Mouse (Mus musculus) midbrain, embryonic 11.5 days (tissue): Measurements from ENCODE around the gene Myh10. TPM values are rescaled to one million over a fixed set of nuclear protein-coding genes. Genes with fewer than 3 reads are reported as not detected.

Experiments used
- ATAC-seq: fragments of 200-750 bp; cut with Nextera tagmentation; 2 replicates; pipeline ENCODE4 v1.8.0; 2017; ENCODE audit warnings: moderate TSS enrichment, moderate library complexity; ENCODE audit not compliant: low FRiP score
- DNase-seq: peaks from one replicate; pipeline ENCODE4 v3.0.0; 2015; ENCODE audit warnings: low spot score; ENCODE audit errors: missing footprints
- H3K27ac ChIP-seq: fragments of 300-500 bp; sonication (generic); 2 replicates; pipeline ENCODE4 v1.5.1; 2014; ENCODE audit warnings: low read depth, low read length
- H3K27me3 ChIP-seq: fragments of 300-500 bp; sonication (generic); 2 replicates; pipeline ENCODE4 v1.6.1; 2014; ENCODE audit warnings: mild to moderate bottlenecking, low read length, moderate library complexity, mixed read lengths; ENCODE audit not compliant: control insufficient read depth, insufficient read depth
- H3K36me3 ChIP-seq: fragments of 300-500 bp; sonication (generic); 2 replicates; pipeline ENCODE4 v1.6.1; 2014; ENCODE audit warnings: mild to moderate bottlenecking, low read length, moderate library complexity, mixed read lengths; ENCODE audit not compliant: control insufficient read depth, insufficient read depth
- H3K4me1 ChIP-seq: fragments of 300-500 bp; sonication (generic); 2 replicates; pipeline ENCODE4 v1.6.1; 2014; ENCODE audit warnings: low read length; ENCODE audit not compliant: control insufficient read depth, insufficient read depth
- H3K4me2 ChIP-seq: fragments of 300-500 bp; sonication (generic); 2 replicates; pipeline ENCODE4 v1.6.1; 2014; ENCODE audit warnings: mild to moderate bottlenecking, moderate library complexity
- H3K4me3 ChIP-seq: fragments of 300-500 bp; sonication (generic); 2 replicates; pipeline ENCODE4 v1.5.1; 2014; ENCODE audit warnings: low read depth, low read length
- H3K9ac ChIP-seq: fragments of 300-500 bp; sonication (generic); 2 replicates; pipeline ENCODE4 v1.6.1; 2014; ENCODE audit warnings: low read length
- H3K9me3 ChIP-seq: fragments of 300-500 bp; sonication (generic); 2 replicates; pipeline ENCODE4 v1.6.1; 2016; ENCODE audit warnings: low read length; ENCODE audit not compliant: control insufficient read depth
- WGBS: fragments of 180-500 bp; shearing (Covaris S2); extraction: QIAGEN DNeasy Blood & Tissue Kit; methylation state at CpG from one replicate; pipeline ENCODE4 v1.1.7; 2014; 5-methylcytosine and 5-hydroxymethylcytosine counted together
- polyA plus RNA-seq: library from polyadenylated mRNA; unstranded; fragments of >200 nt; fragmentation: Nextera tagmentation; extraction: Ambion mirVana; gene quantifications from 2 replicates; pipeline ENCODE4 v1.2.1, GENCODE M21; 2014

Myh10 gene
- polyA plus RNA-seq, 1 experiment from 2014 or later = 141 TPM

DNA sequence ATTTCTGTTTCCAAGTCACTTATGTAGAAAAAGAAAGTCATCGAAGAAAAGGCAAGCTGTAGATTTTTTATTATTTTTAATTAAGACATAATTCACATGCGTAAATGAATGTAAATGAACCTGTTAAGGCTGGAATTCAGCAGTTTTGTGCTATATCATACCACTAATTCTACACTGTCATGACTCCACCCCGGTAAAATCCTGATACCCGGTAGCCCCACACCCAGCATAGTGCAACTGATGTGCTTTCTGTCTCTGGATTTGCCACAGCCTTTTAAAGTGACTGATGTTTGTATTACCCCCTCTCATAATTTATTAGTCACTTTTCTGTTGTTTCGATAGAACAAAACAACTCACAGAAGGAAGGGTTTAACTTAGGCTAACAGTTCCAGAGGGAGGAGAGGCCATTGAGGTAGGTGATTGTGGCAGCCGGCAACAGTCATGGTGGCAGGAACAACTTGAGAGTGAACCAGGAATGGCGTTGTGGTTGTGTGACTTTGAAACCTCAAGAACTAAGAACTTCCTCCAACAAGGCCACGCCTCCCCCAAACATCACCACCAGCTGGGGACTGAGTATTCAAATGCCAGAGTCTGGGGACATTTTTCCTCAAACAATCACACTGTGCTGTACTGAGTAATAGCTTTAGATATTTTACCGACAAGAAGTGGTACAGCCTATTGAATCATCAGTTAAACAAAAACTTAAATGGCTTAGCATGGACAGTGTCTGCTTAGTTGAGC lies 78.6 kb downstream of the Myh10 start:
- Histone ChIP-seq H3K9ac (no peak overlapping the region), H3K36me3 (peaks cover 39% of the 10 kb centered on the region), H3K9me3 (no peaks in the 10 kb centered on the region), H3K27ac (no peak overlapping the region), H3K27me3 (no peaks in the 10 kb centered on the region), H3K4me1 (no peaks in the 10 kb centered on the region), H3K4me3 (no peak overlapping the region), H3K4me2 (no peak overlapping the region)
- no peak for ATAC-seq
- DNase-seq = no peak
- 93% methylated on average over 9 of the region's 9 CpGs for WGBS

DNA sequence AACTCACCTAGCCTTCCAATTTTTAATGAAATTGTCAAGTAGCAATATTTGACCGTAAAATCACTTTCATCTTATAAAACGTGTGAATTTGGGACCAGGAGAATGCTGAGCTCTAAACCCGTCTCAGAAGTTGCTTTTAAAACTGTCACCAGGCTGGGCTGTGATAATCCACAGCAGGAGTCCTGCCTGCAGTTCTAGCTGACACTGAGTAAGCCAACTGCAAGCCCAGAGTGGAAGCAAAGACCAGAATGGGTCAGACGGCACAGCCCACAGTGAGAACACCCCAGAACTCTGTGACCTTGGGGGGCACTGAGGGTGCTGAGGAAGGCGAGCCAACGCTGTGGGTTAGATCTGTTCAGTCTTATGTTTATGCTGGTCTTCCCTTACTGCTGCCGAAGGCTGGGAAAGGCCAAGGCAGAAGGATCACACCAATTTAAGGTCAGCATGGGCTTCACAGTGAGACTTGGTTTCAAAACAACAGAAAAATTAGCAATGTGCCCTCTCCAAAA lies 84.8 kb downstream of the Myh10 start:
- peaks cover 14% of the 10 kb centered on the region for H3K36me3 ChIP-seq
- no peak overlapping the region for H3K27ac ChIP-seq
- H3K9ac ChIP-seq = no peak overlapping the region
- 79% methylated on average over 7 of the region's 7 CpGs for WGBS
- DNase-seq = no peak
- H3K27me3 ChIP-seq = no peaks in the 10 kb centered on the region
- no peak for ATAC-seq
- no peaks in the 10 kb centered on the region for H3K9me3 ChIP-seq
- H3K4me2 ChIP-seq = no peak overlapping the region
- peaks cover 4% of the 10 kb centered on the region; the same call in 1 of the 2 replicates for H3K4me1 ChIP-seq
- no peak overlapping the region for H3K4me3 ChIP-seq

DNA sequence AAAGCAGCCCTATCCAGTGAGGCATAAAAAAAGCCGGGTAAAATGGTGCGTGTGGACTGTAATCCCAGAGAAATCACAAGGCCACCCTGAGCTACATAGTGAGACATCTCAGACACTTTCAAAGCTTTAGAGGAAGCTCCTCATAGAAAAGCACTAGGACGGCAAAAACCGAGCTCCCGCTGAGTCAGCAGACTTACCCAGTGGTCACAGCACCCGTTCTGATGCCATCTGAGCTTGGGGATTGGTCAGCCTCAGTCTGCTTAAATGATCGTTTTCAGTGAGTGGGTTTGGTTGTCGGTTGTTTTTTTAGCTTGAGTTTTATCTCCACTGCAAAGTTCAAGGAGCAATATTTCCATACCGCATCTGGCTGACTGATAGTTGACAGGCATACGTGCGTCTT lies 86.6 kb downstream of the Myh10 start:
- H3K27me3 ChIP-seq = no peaks in the 10 kb centered on the region
- H3K9me3 ChIP-seq = no peaks in the 10 kb centered on the region
- no peak for DNase-seq
- 92% methylated on average over 11 of the region's 11 CpGs for WGBS
- peaks cover 15% of the 10 kb centered on the region for H3K36me3 ChIP-seq
- peaks cover 4% of the 10 kb centered on the region; the same call in 1 of the 2 replicates for H3K4me1 ChIP-seq
- no peak overlapping the region for H3K9ac ChIP-seq
- H3K4me3 ChIP-seq = no peak overlapping the region
- H3K4me2 ChIP-seq = no peak overlapping the region
- H3K27ac ChIP-seq = no peak overlapping the region
- no peak for ATAC-seq

DNA sequence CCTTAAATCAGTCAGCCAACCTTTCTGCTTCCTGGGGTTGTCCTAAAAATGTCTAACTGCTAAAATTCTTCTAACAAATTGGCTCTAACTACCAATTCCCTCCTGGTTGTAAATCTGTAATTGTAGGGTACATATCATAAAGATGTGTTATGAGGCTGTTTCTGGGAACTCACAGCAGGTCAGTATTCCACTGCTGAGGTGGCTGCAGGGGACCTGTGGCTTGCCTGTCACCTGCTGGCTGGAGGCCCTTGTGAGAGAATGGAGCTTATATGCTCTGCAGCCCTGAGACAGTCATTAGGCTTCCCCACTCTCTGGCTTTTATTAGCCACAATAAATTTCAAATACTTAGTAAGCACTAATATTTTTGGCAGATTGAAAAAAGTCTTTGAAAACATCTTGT lies 87.5 kb downstream of the Myh10 start:
- H3K36me3 ChIP-seq = peaks cover 15% of the 10 kb centered on the region

DNA sequence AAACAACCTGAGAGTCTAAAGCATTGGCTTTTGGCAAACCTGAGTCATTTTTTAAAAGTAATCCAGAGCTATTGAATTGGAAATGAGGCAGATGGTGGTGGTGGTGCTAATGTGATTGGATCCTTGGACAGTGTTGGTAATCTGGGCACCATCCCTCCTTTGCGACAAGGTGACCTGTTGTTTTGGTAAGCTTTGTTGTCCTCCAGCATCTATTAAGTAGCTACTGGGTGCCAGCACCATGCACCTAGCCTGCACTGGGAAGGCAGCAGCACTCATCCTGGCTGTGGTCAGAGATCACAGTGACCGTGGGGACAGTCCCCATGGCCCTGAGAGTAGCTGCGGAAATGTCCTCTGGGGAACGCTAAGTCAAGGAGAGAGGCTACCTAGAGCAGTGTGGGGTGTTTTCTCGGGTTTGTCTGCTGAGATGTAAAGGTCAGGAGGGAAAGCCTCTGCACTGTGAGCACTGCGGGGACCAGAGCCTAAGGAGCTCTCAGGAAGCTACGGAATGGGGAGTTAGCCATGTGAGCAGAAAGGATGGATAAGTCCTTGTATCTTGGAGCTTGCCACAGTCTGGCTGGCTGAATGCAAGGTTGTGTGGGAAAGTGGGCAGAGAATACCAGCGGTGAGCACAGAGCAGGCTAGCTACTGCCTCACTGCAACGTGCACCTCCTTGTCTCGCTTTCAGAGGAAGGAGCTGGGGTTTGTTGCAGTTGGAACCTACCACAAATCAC lies 88.5 kb downstream of the Myh10 start:
- ATAC-seq (no peak), DNase-seq (no peak)
- Histone ChIP-seq H3K4me1 (peaks cover 4% of the 10 kb centered on the region; the same call in 1 of the 2 replicates), H3K27ac (no peak overlapping the region), H3K9me3 (no peaks in the 10 kb centered on the region), H3K27me3 (no peaks in the 10 kb centered on the region), H3K4me3 (no peak overlapping the region), H3K9ac (no peak overlapping the region), H3K4me2 (no peak overlapping the region), H3K36me3 (peaks cover 21% of the 10 kb centered on the region)
- 89% methylated on average over 10 of the region's 10 CpGs for WGBS

More for the DNA sequence above, 87.5 kb downstream of the Myh10 start:
- Histone ChIP-seq H3K27ac (no peak overlapping the region), H3K4me2 (no peak overlapping the region), H3K9me3 (no peaks in the 10 kb centered on the region), H3K4me3 (no peak overlapping the region), H3K27me3 (no peaks in the 10 kb centered on the region), H3K4me1 (peaks cover 4% of the 10 kb centered on the region; the same call in 1 of the 2 replicates), H3K9ac (no peak overlapping the region)
- ATAC-seq (no peak), DNase-seq (no peak)

DNA sequence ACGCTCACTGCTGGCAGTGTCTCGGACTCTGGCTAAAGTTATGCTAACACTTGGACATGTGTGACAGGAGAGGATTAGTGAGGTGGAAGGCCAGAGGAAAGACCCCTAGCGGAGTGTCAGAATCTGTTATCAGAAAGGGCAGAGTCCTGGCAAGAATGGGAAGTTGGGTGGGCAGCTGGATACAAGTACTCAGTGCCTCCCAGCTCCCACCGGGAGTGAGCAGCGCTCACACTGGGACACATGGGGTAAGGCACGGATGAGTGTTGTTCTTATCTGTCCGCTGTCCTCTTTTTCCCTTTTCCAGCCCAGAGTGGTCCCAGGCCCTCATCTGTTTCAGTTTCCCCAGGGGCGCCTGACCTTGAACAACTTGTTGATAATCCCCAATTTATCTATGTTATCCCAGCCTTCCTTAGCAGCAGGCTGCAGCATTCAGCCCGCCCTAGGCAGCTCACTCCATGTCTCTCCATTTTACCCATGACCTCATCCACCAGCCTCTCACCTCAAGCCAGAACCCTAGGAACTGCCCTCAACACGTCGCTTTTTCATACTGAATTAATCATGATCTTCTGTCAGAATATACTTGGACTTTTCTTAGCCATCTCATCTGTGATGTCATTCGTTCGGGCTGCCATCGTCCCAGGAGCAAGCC lies 89.2 kb downstream of the Myh10 start:
- DNase-seq (no peak), ATAC-seq (no peak)
- H3K4me1 ChIP-seq = peaks cover 4% of the 10 kb centered on the region; the same call in 1 of the 2 replicates
- no peaks in the 10 kb centered on the region for H3K27me3 ChIP-seq
- H3K27ac ChIP-seq = no peak overlapping the region
- H3K9me3 ChIP-seq = no peaks in the 10 kb centered on the region
- H3K9ac ChIP-seq = no peak overlapping the region
- 90% methylated on average over 14 of the region's 14 CpGs for WGBS
- no peak overlapping the region for H3K4me3 ChIP-seq
- H3K4me2 ChIP-seq = no peak overlapping the region
- H3K36me3 ChIP-seq = peaks cover 26% of the 10 kb centered on the region

DNA sequence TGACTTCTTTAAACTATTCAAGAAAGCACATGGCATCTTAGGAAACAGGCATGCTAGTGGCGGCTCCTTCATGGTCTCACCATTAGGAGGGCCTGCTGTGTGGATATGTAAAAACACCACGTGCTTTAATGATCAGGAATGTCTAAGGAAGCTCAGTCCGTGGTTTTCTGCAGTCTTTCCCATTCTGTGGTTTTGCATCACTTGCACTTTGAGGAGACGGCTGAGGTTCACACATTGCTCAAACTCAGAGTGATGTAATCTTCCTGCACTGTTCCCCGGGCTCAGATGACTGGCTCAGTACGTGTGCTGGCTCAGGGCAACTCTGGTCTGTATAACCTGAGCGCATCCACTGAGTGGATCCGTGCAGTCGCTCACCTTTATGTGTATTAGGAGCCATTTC lies 91.0 kb downstream of the Myh10 start:
- H3K4me1 ChIP-seq = peaks cover 4% of the 10 kb centered on the region; the same call in 1 of the 2 replicates
- H3K4me2 ChIP-seq = no peak overlapping the region
- WGBS = 94% methylated on average over 9 of the region's 9 CpGs
- no peaks in the 10 kb centered on the region for H3K27me3 ChIP-seq
- no peaks in the 10 kb centered on the region for H3K9me3 ChIP-seq
- ATAC-seq = no peak
- no peak for DNase-seq
- no peak overlapping the region for H3K4me3 ChIP-seq
- no peak overlapping the region for H3K27ac ChIP-seq
- peaks cover 34% of the 10 kb centered on the region for H3K36me3 ChIP-seq
- no peak overlapping the region for H3K9ac ChIP-seq

DNA sequence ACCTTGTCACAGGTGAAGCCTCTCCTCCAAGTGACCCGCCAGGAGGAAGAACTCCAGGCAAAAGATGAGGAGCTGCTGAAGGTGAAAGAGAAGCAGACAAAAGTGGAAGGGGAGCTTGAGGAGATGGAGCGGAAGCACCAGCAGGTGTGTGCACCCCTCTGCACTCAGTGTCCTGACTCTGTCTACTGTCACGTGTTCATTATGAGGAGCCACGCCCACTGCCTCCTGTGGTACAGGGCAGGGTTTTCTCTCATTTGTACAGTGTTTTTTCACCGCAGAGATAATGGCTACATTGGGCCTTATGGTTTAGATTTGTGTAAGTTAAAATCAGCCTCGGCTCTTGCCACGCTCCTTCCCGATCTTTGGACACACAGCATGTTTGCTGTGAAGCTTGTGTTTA lies 94.5 kb downstream of the Myh10 start:
- 84% methylated on average over 8 of the region's 8 CpGs for WGBS
- peaks cover 53% of the 10 kb centered on the region for H3K36me3 ChIP-seq
- H3K4me1 ChIP-seq = no peaks in the 10 kb centered on the region
- H3K9me3 ChIP-seq = no peaks in the 10 kb centered on the region
- no peaks in the 10 kb centered on the region for H3K27me3 ChIP-seq
- no peak overlapping the region for H3K9ac ChIP-seq
- ATAC-seq (no peak), DNase-seq (no peak)
- no peak overlapping the region for H3K4me3 ChIP-seq
- H3K4me2 ChIP-seq = no peak overlapping the region
- no peak overlapping the region for H3K27ac ChIP-seq

DNA sequence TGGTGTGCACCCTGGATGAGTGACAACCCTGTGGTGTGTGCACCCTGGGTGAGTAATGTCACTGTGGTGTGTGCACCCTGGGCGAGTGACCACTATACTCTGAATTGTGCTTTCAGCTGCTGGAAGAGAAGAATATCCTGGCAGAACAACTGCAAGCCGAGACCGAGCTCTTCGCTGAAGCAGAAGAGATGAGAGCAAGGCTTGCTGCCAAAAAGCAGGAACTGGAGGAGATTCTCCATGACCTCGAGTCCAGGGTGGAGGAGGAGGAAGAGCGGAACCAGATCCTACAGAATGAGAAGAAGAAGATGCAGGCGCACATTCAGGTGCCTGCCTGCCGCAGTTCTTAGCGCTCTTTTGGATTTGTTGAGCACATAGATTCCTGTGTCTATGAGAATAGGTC lies 95.9 kb downstream of the Myh10 start:
- Histone ChIP-seq H3K9ac (no peak overlapping the region), H3K4me1 (no peaks in the 10 kb centered on the region), H3K4me2 (no peak overlapping the region), H3K27me3 (no peaks in the 10 kb centered on the region), H3K4me3 (no peak overlapping the region), H3K27ac (no peak overlapping the region), H3K36me3 (peaks cover 50% of the 10 kb centered on the region), H3K9me3 (no peaks in the 10 kb centered on the region)
- WGBS = 93% methylated on average over 9 of the region's 9 CpGs
- ATAC-seq (no peak), DNase-seq (no peak)
